Mouse (Mus musculus) gastrocnemius, postnatal 36 days (tissue): ENCODE measurements around the gene Baz2a. TPM values are rescaled to one million over a fixed set of nuclear protein-coding genes. Genes with fewer than 3 reads are reported as not detected.
"Not testable (repeated sequence)": the region's sequence is repeated elsewhere in the genome, so short reads cannot be mapped to it uniquely, and the experiment has no call there.

Experiments
- DNase-seq, 2 experiments: peaks; one replicate each; pipeline ENCODE4 v3.0.0; 2022
- intact Hi-C: fragments of 180-260 bp; cut with DNase I; formaldehyde crosslinking; loops from one replicate; pipeline ENCODE4 v1.15.1; 2025
- total RNA-seq, 2 experiments: library from RNA; stranded (reverse); gene quantifications; 2 replicates each; pipeline ENCODE4 v1.2.3; 2021

Baz2a gene
- total RNA-seq, 2 experiments from 2014 or later: 11.9 to 14.2 TPM

DNA sequence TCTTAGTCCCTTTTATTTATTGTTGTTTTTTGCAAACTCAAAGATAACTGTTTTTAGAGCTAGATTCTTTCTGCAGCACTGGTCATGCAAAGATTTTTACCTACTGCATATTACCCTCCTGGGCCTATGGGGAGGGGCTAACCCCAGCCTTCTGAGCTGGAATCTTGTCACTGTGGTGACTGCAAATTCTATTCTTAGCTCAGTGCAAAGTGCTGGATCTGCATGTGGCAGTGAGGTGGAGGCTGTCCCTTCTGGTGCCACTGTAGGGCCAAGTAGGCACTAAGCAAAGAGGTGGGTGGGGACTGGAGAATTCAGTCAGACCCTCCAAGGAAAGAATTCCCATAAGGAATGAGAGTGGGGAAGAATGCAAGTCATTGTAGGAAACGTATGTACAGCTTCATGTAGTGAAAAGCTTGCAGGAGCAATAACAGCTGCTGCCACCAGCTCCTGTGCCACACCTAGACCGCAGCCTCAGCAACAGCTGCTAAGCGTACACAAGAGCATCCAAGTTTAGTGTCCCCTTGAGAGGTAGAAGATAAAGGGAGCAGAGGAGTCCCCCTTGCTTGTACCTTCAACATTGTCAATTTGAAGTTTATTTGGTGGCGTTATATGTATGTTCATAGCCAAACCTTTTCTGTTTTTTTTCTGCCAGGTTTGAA is 18.9 kb downstream of the Baz2a start:
- intact Hi-C loops: no loop called here
- DNase-seq: no peak

DNA sequence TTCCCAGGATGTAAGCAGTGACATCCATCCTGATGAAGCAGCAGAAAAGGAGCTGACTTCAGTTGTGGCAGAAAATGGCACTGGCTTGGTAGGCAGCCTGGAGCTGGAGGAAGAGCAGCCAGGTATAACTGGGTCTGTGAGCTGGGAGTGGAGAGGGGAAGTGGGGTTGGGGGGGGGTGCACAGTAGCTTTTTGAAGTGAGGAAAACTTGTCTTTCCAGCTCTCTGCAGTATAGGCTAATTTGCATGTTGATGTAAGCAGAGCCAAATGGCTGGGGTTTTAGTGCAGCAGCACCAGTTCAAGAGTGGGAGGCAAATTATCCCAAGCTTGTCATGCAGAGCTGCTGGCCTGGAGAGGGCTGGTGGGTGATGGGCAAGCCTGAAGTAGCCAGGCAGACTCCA is 19.9 kb downstream of the Baz2a start:
- DNase-seq: no peak
- intact Hi-C loops: no loop called here

DNA sequence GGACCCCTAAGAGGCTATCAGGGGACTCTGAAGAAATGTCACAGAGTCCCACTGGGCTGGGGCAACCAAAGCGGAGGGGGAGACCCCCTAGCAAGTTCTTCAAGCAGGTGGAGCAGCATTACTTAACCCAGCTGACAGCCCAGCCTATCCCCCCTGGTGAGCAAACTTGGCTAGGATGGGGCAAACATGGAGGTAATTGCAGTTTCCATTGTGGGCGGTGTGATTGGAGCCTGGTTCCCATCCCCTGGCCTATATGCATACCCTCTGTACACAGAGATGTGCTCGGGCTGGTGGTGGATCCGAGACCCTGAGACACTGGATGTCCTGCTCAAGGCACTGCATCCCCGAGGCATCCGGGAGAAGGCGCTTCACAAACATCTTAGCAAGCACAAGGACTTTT is 32.5 kb downstream of the Baz2a start:
- intact Hi-C loops: no loop called here
- DNase-seq: no peak

DNA sequence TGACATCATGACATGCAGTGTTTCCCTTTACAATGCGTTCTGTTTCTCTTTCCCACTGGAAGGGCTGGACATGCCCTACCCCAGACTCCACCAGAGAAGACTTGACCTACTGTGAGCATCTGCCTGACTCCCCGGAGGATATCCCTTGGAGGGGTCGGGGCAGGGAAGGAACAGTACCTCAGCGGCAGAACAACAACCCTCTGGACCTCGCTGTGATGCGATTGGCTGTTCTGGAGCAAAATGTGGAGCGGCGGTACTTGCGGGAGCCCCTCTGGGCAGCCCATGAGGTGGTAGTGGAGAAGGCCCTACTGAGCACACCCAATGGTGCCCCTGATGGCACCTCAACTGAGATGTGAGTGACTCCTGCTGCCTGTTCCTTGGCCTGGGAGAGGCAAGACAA is 33.5 kb downstream of the Baz2a start:
- no peak for DNase-seq
- intact Hi-C loops: no loop called here

DNA sequence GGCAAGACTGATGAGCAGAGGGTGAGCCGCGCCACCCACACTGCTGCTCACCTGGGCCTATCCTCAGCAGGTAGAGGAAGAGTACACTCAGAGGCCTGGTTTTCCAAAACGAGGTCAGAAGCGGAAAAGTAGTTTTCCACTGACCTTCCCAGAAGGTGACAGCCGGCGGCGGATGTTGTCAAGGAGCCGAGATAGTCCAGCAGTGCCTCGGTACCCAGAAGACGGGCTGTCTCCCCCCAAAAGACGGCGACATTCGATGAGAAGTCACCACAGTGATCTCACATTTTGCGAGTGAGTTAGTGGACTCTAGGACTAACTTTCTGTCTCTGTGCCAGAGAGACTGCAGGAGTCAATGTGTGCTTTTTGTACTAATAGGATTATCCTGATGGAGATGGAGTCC is 34.6 kb downstream of the Baz2a start:
- DNase-seq: no peak
- intact Hi-C loops: no loop called here

DNA sequence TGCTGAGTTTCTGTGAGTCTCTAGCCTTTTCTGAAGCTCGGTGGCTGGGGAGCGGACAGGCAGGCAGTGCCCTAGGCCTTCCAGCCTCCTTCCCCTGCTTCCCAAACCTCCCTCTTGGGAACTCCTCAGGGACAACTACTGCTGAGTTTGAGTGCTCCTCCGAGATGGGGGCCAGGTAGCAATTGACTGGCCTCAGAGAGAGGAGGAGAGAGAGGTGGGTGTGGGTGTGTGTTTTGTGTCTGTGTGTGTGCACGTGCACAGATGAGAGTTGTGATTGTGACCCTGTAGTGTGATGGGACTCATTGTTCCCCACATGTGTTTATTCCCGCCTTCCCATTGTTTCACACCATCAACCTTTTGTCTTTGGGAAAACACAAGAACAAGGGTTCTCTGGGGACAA is 36.1 kb downstream of the Baz2a start:
- intact Hi-C loops: no loop called here
- DNase-seq: no peak

DNA sequence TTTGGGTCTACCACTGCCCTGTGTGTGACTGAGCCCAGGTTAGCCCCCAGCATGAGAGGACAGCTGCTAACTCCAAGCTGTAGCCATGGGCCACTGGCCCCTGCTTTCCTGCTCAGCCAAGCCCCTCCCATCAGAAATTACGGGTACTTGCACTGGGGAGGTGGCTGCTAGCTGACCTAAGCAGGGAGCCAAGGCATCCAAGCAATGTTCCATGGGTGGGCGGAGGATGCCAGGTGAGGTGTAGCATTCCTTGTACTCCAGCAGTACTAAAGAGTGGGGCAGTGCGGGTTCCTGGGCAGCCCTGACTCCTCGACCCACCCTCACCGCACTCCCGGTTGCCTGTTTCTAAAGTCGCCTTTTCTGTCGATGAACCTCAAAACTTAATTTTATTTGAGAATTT is 36.8 kb downstream of the Baz2a start:
- intact Hi-C loops: no loop called here
- DNase-seq: no peak

DNA sequence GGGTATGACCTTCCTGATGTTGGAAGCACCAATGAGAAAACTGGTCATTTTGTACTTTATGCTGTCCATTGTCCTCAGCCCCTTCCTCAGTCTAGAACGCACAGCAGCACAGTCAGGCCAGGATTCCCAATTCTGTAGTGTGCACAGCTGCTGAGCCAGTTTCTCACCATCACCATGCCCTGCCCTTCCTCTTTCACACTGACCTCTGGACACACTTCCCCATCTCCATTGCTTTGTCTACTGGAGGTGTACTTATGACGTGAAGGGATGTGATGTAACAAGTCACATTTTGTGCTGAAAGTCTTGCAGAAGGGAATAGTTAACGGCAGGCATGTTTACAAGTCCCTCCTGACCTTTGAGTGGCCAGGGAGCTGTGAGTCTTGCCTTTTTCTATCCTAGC is 39.9 kb downstream of the Baz2a start:
- intact Hi-C loops: loop anchor here (5.0 kb wide), 1 partner anchor 151 kb away; no protein-coding TSS in a partner anchor
- no peak for DNase-seq

DNA sequence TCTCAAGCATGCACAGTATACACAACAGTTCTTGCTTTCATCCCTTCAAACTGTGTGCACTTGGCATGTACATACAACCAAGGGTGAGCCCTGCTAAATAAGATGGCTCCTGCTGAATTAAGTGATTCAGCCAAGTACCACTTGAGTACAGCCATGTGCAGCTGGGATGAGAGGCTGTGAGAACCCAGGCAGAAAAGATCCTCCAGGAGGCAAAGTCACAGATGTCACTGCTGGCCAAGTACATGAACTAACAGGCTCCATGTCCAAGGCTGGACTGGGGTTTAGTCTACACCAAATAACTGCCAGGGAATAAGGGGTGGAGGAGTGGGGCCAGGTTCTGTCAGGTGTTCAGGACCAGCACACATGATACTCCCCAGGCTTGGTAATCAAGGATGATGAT is 40.4 kb downstream of the Baz2a start:
- intact Hi-C loops: loop anchor here (5.0 kb wide), 1 partner anchor 150 kb away; no protein-coding TSS in a partner anchor
- no peak for DNase-seq

DNA sequence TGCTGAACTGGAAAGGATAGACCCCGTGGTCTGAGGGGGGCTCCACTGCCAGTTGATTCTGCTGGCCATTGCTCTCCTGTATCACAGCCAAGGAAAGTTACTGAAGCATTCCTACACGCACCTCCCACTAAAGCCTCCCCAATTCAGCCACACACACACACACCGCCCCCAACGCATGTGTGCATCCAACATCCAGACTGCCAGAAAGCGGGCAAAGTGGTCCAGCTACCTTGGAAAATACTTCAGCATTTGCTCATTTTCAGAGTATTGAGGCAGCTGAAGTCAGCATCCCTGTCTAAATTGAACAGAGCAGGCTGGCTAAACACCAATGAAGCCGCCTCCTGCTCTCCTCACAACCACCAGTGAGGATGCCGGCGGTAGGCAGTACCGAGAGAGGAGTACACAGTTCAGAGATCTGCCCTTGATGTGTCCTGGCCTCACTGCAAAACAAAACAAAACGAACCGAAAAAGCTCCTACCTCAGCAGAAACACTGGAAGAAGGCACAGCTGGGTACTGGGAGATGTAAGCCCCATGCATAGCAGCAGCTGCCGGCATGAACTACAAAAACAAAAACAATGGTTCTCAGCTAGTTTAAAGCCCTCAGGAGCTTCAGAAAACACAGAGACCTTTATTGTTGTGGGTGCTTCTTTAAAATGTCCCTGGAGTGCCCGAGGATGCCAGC is 42.4 kb downstream of the Baz2a start:
- intact Hi-C loops: loop anchor here (5.0 kb wide), 1 partner anchor 149 kb away; no protein-coding TSS in a partner anchor
- no peak for DNase-seq

DNA sequence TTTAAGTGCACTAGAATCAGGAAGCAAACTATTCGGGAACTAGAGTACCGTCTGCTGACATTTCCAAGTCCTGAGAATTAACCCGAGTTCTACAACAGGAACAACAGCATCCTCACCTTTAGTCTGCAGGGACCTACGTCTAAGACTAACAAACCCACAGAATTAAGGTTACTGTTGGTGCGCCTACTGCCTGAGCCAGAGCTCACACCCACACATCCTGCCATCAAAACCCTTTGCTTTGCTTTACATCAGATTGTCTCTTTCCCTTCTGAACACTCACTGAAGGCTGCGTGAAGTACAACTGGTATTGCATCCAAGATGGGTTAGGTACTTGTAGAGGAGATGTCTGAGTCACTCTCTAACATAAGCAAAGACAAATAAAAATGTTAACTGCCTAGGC is 44.0 kb downstream of the Baz2a start:
- intact Hi-C loops: no loop called here
- no peak for DNase-seq

DNA sequence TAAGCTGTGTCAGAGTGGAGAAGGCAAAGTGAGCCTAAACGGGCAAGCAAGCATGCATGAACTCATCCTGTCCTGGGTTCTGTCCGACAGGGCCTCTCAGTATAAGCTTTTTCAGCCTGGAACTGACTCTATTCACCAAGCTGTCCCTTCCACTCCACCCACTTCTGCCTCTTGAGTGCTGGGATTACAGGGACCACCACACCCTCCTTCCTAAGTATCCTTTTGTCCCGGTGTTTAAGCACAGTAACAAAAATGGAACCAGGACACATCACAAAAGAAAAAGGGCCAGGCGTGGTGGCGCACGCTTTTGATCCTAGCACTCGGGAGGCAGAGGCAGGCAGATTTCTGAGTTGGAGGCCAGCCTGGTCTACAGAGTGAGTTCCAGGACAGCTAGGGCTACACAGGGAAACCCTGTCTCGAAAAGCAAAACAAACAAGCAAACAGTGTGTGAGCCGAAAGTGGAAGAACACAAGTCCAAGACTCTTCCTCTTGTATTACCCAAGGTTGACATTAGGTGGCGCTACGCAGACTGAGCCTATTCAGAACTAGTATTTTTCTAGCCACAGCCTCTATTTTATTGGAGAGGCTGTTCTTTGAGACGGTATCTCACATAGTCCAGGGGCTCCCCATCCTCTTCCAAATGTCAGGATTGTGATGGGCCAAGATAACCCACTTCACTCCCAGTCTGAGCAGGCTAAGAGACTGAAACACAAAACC is 49.0 kb downstream of the Baz2a start:
- intact Hi-C loops: loop anchor here (2.0 kb wide), 1 partner anchor 46 kb away; no protein-coding TSS in a partner anchor
- peak in 1 of 2 experiments; percentile 36 for DNase-seq

DNA sequence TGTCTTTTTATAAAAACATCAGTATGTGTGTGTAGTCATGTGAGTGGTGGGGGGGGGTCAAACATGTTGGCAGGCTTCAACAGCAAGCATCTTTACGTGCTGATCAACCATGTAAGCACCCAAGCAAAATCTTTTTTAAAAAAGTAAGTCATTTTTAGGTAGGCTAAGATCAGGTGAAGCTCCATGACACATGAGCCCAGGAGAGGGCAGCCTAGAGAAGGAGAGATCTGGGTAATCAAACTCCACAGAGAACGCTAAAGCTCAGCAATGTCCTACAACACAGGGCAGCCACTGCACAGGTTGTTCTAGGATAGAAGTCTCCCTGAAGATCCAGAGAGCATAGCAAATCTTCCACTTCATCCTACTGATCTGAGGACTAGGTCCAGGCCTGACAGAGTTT is 50.8 kb downstream of the Baz2a start:
- no peak for DNase-seq
- intact Hi-C loops: no loop called here

DNA sequence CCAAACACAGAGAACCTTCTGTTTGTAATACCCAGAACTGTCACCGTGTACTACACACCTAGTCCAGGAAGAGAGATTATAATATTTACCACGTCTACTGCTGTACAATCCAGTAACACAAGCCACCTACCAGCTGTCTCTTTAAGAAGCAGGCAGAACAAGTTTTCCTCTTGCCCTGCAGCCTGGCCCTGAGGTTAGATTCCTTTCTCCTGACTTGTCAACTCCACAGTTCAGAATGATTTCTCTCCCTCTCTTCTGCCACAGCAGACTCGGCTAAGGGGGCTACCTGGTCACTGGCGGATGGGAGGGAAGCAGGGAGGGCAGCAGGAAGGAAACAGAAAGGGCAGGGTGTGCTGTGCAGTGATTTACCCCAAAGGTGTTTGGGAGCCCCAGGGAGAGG is 52.3 kb downstream of the Baz2a start:
- DNase-seq: no peak
- intact Hi-C loops: no loop called here

DNA sequence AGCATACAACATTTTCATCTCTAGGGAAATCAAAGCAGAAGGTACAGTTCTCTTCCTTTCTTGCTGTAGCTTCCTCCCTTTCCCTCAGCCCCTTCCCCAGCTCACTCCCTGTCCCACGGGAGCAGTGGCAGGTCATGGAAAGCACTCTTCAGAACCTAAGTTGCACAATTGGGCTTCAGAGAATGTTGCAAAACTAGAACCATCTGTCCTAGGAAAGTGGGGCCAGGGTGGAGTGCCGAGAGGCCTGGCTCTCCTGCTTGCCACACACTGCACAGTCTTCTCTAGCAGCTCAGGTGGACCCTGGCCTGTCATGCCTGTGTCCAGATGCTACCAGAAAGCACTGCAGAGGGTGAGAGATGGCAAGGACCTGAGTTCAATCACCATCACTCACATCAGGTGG is 53.6 kb downstream of the Baz2a start:
- DNase-seq: no peak

DNA sequence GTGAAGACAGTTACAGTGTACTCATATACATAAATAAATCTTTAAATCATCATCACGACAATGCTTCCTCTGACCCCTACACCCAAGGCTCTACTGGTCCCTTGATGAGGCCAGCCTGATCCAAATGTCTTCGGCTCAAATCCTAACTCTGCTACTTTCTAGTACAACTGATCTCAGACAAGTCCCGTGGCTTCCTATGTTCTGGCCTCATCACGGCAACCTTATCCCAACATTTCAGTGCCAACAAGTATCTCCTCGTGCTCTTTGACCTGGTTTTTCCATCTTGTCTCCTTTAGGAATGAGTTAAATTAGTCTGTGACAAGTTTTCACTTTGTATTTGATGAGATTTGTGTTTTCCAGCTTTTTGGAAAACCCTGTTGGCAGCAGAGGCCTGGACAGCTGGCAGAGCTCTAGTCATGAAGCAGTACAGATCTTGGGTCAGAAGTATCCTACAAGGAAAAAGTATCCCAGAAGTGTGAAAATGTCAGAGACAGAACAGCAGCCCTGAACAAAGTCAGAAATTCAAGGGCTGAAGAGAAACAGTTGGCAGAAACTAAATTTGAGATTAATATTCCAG is 57.5 kb downstream of the Baz2a start:
- intact Hi-C loops: no loop called here
- no peak for DNase-seq

More for the DNA sequence above, 53.6 kb downstream of the Baz2a start:
- intact Hi-C loops: no loop called here

DNA sequence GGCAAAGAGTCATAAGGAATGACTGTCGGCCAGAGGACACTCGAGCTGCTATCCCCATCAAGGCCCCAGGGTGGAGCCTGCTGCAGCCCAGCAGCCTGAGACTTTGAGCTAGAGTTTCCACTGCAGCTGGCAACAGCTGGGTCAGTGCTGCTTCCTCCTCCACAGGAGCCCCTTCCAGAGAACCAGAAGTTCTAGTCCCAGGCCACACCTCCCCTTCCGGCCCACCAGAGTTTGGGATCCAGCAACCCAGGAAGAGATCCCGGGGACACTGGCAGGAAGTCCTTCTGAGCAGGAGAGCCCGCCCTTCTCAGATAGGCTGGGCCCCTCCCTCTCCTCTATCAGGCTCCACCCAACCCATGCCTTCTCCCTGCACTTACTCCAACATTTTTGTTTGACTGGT is 58.2 kb downstream of the Baz2a start:
- peak; percentile 68 to 86 for DNase-seq
- intact Hi-C loops: no loop called here

DNA sequence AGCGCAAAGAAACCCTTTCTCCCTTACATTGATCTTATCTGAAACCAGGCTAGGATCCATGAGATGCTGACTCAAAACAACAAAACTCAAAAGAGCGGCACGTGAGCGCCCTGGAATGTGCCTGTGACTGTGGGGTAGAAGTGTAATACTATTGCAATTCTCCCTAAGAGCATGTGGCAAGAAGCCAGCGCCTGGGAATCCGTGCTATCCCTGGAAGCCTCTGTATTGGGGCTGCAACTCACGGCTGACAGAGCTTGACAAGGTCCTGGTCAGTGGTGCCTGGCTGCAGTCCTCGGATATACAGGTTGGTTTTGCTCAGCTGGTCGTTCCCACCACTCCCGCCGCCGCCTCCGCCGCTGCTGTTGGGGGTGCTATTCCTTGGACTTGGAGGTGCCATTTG is 59.6 kb downstream of the Baz2a start:
- peak; percentile 31 to 44 for DNase-seq
- intact Hi-C loops: no loop called here

DNA sequence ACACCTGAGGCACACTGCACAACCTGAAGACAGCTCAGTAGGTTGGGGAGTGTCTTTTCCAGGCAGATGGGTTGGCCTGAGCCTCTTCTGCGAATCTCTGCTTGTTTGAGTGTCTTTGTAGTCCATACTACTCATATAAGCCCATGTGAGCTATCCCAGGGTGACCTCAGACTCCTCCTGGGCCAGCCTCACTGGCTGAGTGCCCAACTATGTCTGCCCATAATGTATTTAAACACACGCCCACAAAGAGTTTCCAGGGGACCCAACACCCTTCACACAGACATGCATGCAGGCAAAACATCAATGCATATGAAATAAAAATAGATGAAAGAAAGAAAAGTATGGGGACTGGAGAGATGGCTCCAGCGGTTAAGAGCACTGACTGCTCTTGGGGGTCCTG is 62.6 kb downstream of the Baz2a start:
- DNase-seq: no peak
- intact Hi-C loops: no loop called here

DNA sequence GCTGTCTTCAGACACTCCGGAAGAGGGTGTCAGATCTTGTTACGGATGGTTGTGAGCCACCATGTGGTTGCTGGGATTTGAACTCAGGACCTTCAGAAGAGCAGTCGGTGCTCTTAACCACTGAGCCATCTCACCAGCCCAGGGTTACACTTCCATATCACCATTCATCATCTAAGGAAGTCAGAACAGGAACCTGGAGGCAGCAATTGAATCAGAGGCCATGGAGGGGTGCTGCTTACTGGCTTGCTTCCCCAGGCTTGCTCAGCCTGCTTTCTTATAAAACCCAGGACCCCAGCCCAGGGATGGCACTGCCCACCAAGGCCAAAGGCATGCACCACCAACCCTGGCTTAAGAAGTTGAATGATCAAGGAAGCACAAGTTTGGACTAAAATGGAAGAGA is 74.3 kb downstream of the Baz2a start:
- intact Hi-C loops, DNase-seq: not testable (repeated sequence)

DNA sequence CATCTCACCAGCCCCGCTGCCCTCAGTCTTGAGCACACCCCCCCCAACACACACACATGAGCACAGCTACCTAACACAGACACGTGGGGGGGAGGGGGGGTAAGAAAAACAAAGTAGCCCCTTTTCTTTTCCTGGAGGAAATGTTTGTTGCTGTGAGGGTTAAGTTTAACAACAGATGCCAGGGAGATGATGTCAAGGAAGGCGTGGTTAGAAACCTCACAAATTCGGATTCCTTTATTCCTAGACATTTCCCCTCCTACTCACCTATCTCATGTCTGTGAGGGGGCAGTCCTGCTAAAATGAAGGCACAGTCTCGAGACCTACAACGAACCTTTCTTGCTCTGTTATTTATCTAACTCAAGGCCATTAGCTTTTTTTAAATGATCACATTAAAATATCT is 75.7 kb downstream of the Baz2a start:
- intact Hi-C loops: no loop called here
- no peak for DNase-seq
